Mouse (Mus musculus) brown adipose tissue, adult 24 weeks (tissue): ENCODE results near the gene Nop2. TPM values are rescaled to one million over a fixed set of nuclear protein-coding genes. Genes with fewer than 3 reads are reported as not detected.
A peak's percentile ranks its signal among the peaks of the same experiment; 100 is the strongest.

Experiments used
- H3K27ac ChIP-seq: fragments of 200-500 bp; replicated peaks from 2 replicates; pipeline ENCODE4 v1.5.1; 2012; ENCODE audit warnings: low read depth, mild to moderate bottlenecking, low read length
- H3K4me1 ChIP-seq: fragments of 200-500 bp; 2 replicates; pipeline ENCODE4 v1.6.1; 2012; ENCODE audit warnings: low read length, mixed read lengths; ENCODE audit not compliant: control insufficient read depth, insufficient read depth, insufficient read length
- H3K4me3 ChIP-seq: fragments of 200-500 bp; 2 replicates; pipeline ENCODE4 v1.5.1; 2012; ENCODE audit warnings: low read depth, mild to moderate bottlenecking, low read length, moderate library complexity; ENCODE audit not compliant: insufficient read depth
- polyA plus RNA-seq: library from polyadenylated mRNA; stranded (reverse); fragments of >200 nt; gene quantifications from 2 replicates; pipeline ENCODE4 v1.2.4, GENCODE M21; 2012; ENCODE audit not compliant: missing spikeins, insufficient read depth, insufficient read length

Gene Nop2
- polyA plus RNA-seq, result 10.0 and 16.0 TPM in 2 replicates

- H3K4me3 ChIP-seq, result peak within 1 kb of the TSS; percentile 88
- peak within 1 kb of the TSS; percentile 76 for H3K27ac ChIP-seq
- peaks cover 4% of the 10 kb centered on the region; the same call in 1 of the 2 replicates for H3K4me1 ChIP-seq
Observed at GRCm38 (mm10) chr6:125131302-125132156, at the start of gene Nop2. Gene Nop2, plus strand, starts transcription at chr6:125131909.

GRCm38 (mm10) chr6:125082801-125083386 lies 48.8 kb upstream of the Nop2 start:
- no peak overlapping the region for H3K27ac ChIP-seq
- no peaks in the 10 kb centered on the region for H3K4me1 ChIP-seq

GRCm38 (mm10) chr6:125084424-125084823 lies 47.3 kb upstream of the Nop2 start:
- H3K27ac ChIP-seq, result no peak overlapping the region
- H3K4me1 ChIP-seq, result peaks cover 4% of the 10 kb centered on the region
- H3K4me3 ChIP-seq, result no peak overlapping the region

More at GRCm38 (mm10) chr6:125082801-125083386, 48.8 kb upstream of the Nop2 start:
- no peak overlapping the region for H3K4me3 ChIP-seq

- Histone ChIP-seq H3K4me3 (no peak overlapping the region), H3K4me1 (peaks cover 11% of the 10 kb centered on the region), H3K27ac (no peak overlapping the region; the same call in 1 of the 2 replicates)
Observed at GRCm38 (mm10) chr6:125087937-125088336, 43.8 kb upstream of the Nop2 start.

- peak overlapping the region; percentile 75 for H3K27ac ChIP-seq
- peak overlapping the region; percentile 4; the same call in 1 of the 2 replicates for H3K4me3 ChIP-seq
- H3K4me1 ChIP-seq, result peaks cover 11% of the 10 kb centered on the region
Observed at GRCm38 (mm10) chr6:125088561-125089321, 43.0 kb upstream of the Nop2 start.

GRCm38 (mm10) chr6:125089521-125090321 lies 42.0 kb upstream of the Nop2 start:
- peak overlapping the region; percentile 94 for H3K27ac ChIP-seq
- H3K4me1 ChIP-seq, result peaks cover 11% of the 10 kb centered on the region
- H3K4me3 ChIP-seq, result peak overlapping the region; percentile 48

DNA sequence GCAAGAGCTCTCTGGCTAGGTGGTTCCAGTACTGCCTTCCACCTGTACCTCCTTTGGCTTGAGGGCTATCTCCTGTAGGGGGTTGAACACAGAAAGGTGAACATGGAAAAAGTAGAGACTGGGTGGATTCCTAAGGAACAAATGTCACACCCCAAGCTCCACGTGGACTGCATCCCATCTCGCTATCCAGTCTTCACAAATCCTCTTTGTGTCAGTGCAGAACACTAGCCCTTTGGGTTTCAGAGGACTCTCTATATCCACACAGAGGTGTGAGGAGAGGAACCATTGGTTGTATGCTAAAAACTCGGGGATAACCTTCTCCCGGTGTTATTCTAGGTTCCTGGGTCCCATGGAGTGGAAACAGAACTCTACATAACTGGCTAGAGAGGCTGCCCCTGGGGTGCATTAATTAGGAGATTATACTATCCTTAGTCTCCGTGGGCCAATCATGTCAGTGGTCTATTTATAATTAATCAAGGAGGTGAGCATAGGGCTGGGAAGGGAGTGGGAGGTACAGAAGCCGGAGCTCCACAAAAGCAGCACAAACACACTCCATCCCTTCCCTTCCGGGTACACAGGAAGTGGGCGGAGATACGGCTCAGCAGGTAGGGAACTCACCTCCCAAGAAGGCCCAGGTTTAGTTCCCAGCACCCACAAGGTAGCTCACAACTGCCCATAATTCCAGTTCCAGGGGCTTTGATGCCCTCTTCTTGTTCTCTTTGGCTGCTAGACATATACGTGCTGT lies 41.2 kb upstream of the Nop2 start:
- peak overlapping the region; percentile 53 for H3K27ac ChIP-seq
- H3K4me1 ChIP-seq, result peaks cover 11% of the 10 kb centered on the region
- no peak overlapping the region for H3K4me3 ChIP-seq

DNA sequence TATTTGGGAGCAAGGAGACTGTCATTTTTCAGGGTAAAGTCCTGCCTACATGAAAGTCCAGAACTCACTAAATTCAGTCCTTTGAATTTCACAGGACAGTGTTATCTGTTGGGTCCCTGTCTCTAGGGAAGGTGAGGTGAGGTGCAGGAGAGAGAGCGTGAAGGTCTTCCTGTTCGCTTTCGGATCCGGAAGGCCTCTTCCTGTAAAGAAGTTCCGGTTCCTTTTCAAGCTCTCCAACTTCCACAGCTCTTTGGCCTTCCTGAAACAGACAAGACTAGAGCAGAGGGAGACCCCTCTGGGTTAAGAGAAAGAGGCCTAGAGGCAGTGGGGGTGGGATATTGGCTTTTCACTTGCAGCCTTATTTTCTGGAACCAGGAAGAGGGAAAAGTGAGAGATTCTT lies 39.3 kb upstream of the Nop2 start:
- Histone ChIP-seq H3K4me3 (no peak overlapping the region), H3K27ac (peak overlapping the region; percentile 69)

DNA sequence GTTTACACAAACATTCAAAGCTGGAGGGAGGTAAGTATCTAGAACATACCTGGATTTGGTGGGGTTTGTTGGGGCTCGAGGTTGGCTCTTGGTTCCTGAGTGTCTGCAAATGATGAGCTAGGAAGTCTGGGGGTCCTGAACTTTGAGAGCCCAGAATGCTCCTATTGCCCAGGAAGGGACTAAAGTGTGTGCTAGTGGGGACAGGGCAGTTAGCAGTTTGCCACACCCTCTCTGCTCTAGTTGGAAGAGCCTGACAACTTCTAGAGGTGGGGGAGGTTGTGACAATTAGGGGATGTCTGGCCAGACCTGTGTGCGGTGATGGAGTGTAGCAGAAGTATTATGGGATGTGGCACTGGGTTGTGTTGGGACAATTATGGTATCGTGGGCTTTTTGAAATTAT lies 36.9 kb upstream of the Nop2 start:
- Histone ChIP-seq H3K4me1 (peaks cover 18% of the 10 kb centered on the region), H3K27ac (no peak overlapping the region), H3K4me3 (no peak overlapping the region)

More for the DNA sequence above, 39.3 kb upstream of the Nop2 start:
- peaks cover 11% of the 10 kb centered on the region for H3K4me1 ChIP-seq

DNA sequence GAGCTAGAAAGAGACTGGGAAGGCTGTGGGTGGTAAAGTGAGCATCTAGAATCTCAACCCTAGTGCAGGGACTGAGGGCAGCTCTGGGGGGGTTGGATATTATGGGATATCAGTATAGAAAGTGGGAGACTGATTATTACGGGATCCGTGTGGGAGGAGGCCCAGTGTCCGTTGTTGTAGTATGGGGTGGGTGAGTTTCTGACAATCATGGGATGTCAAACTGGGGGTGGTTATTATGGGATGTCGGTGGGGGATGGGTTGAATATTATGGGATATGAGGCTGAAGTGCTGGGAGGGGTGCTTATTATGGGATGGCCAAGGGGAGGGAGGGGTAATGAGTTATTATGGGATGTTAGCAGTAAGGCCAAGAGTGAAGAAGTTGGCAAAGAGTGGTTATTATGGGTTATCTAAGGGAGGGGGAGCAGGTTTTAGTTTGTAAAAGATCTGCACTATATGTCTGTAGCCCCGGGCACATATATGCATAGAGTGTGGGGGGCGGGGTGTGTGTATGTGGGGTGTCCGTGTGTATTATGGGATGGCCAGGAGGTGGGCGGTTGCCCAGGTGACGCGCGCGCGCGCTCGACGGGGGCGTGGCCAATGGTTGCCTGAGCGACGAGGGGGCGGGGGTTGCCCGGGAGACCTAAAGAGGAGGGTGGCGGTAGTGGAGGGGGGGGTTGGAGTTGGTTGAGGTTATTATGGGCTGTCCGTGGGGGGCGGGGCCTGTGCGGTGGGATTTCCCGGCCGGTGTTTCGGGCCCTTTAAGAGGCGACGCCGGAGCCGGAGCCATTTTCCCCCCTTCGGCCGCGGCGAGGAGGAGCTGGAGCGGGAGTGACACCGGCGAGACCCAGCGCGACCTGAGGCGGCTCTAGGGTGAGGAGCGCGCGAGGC lies 36.1 kb upstream of the Nop2 start, which contains the start of gene Chd4:
Chd4 (plus strand) TSS at position 591 of the 888 bp plus-strand sequence.
- H3K4me1 ChIP-seq, result peaks cover 19% of the 10 kb centered on the region
- H3K27ac ChIP-seq, result peak within 1 kb of the TSS; percentile 97
- H3K4me3 ChIP-seq, result peak within 1 kb of the TSS; percentile 100

GRCm38 (mm10) chr6:125096279-125096596 lies 35.5 kb upstream of the Nop2 start:
- Histone ChIP-seq H3K27ac (peak overlapping the region; percentile 97), H3K4me3 (peak overlapping the region; percentile 100), H3K4me1 (peaks cover 19% of the 10 kb centered on the region)

GRCm38 (mm10) chr6:125096597-125097345 lies 34.9 kb upstream of the Nop2 start:
- Histone ChIP-seq H3K4me1 (peaks cover 19% of the 10 kb centered on the region), H3K27ac (peak overlapping the region; percentile 82), H3K4me3 (peak overlapping the region; percentile 100)

GRCm38 (mm10) chr6:125097346-125097689 lies 34.4 kb upstream of the Nop2 start:
- Histone ChIP-seq H3K4me1 (peaks cover 19% of the 10 kb centered on the region), H3K27ac (peak overlapping the region; percentile 58), H3K4me3 (peak overlapping the region; percentile 100)
